Mouse (Mus musculus) C2C12 (cell line): Measurements from ENCODE around the gene Ccm2.

Source experiments
- CEBPB ChIP-seq: IDR thresholded peaks from one replicate; pipeline ENCODE4 v1.6.1; 2011; ENCODE audit warnings: low read depth, mild to moderate bottlenecking, control low read depth, moderate library complexity
- CTCF ChIP-seq: IDR thresholded peaks from one replicate; pipeline ENCODE4 v1.5.1; 2011; ENCODE audit not compliant: control insufficient read depth, insufficient read depth, insufficient read length
- FOSL1 ChIP-seq: IDR thresholded peaks from one replicate; pipeline ENCODE4 v1.8.0; 2011; ENCODE audit warnings: mild to moderate bottlenecking, low read length; ENCODE audit not compliant: poor library complexity, insufficient read depth, severe bottlenecking
- MAX ChIP-seq: IDR thresholded peaks from one replicate; pipeline ENCODE4 v1.6.1; 2011; ENCODE audit warnings: mild to moderate bottlenecking, control low read depth

DNA sequence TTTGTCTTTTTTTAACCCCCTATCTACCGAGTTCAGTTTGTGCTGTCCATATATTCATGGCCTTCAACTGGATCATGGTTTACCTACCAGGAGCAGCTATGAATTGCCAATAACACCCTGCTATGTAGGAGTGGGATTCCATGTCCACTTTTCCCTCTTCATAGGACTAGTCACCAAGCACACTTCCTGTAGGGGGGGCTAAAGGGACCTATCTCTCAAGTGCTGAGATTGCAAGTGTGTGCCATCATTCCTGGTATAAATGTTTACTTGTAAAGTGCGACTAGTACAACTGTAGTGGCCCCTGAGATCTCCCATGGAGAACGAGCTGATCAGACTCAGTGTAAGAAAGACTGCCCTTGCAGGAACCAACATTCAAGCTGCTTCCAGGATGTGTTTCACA, 11.5 kb downstream of the Ccm2 start:
- no peak for TF ChIP-seq CTCF
- TF ChIP-seq MAX = no peak
- no peak for TF ChIP-seq FOSL1
- TF ChIP-seq CEBPB = no peak
